Mouse (Mus musculus): Measurements from ENCODE around the gene Man1a. TPM values are rescaled to one million over a fixed set of nuclear protein-coding genes. Genes with fewer than 3 reads are reported as not detected.
A peak's percentile ranks its signal among the peaks of the same experiment; 100 is the strongest.

Man1a gene
- total and polyA plus RNA-seq, 3 experiments: 6.9 to 43.2 (median 40.1) TPM

DNA sequence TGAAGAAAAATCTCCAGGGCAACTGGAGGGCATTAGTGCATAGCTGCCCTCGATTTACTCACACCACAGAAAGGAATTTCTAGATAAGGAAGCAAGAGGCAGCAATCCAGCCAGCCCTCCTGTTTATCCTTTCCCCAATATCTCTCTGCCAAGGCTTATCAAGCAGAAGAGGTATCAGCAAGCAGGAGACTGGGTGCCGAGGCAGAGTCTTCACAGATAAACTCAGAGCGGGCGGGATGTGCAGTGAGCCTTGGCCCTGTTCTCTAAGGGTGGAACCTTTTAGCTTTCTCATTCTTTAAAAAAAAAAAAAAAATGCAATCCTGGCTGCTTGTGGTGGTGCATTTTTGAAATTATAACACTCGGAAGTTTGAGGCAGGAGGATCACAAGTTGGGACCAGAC is 38.2 kb downstream of the Man1a start:
- no peak overlapping the region for H3K4me3 ChIP-seq
- peaks cover 4% of the 10 kb centered on the region for H3K36me3 ChIP-seq (ENCODE audit: control insufficient read depth, insufficient read depth, low read length)
- intact Hi-C loops (cut with DNase I): no loop called here
- H3K79me2 ChIP-seq (replicated peaks; ENCODE audit: control insufficient read depth, insufficient read depth, low read length): 0 out of 2 replicates have a peak, but pooled peaks cover 2% of the 10 kb centered on the region
- TF ChIP-seq EP300 (IDR thresholded peaks at IDR 0.05; ENCODE audit: insufficient read depth, low read depth, low read length) (no peak), CTCF (IDR thresholded peaks at IDR 0.05) (no peak), POLR2A (IDR thresholded peaks at IDR 0.05; ENCODE audit: insufficient read depth, low read depth, low read length) (no peak)
- no peaks in the 10 kb centered on the region for H3K27me3 ChIP-seq (ENCODE audit: control insufficient read depth, insufficient read depth, low read length)
- peaks cover 13% of the 10 kb centered on the region for H3K4me1 ChIP-seq (ENCODE audit: control insufficient read depth, insufficient read depth, low read length)
- peak in 1 of 2 experiments; percentile 60 for DNase-seq
- 31% methylated on average over 5 of the region's 5 CpGs for WGBS
- H3K27ac ChIP-seq: peak overlapping the region; percentile 76
- H3K9ac ChIP-seq (ENCODE audit: low read depth, low read length): no peak overlapping the region

DNA sequence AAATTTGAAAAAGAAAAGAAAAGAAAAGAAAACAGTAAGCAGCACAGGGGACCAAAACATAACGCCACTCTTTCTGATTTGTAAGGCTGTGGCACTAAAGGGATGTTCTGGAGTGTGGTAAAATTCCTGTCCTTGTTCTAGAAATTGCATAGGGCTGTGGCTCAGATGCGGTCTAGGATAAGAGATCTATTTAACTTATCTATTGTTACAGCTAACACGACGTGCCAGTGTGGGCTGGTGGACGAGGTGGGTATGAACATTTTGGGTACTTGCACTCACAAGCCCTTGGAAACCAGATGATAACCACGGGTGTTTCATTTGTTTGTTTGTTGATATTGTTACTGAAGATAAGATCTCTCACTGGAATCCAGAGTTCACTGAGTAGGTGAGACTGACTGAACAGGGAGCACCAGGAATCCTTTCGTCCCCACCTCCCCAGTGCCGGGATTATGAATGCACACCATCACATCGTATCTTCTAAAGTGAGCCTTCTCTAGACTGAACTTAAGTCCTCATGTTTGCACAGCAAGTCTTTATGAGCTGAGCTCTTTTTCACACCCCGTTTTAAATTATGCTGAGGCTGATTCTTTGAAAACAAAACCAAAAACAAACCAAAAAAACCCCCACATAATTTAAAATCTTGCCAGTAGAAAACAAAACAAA is 38.9 kb downstream of the Man1a start:
- peak overlapping the region; percentile 76 for H3K27ac ChIP-seq

GRCm38 (mm10) chr10:54035586-54035985 is 40.8 kb downstream of the Man1a start:
- 0 out of 2 replicates have a peak, but pooled peaks cover 2% of the 10 kb centered on the region for H3K79me2 ChIP-seq (replicated peaks; ENCODE audit: control insufficient read depth, insufficient read depth, low read length)
- no peak overlapping the region for H3K4me3 ChIP-seq
- no peak overlapping the region for H3K9ac ChIP-seq (ENCODE audit: low read depth, low read length)
- no peaks in the 10 kb centered on the region for H3K27me3 ChIP-seq (ENCODE audit: control insufficient read depth, insufficient read depth, low read length)
- no peak for DNase-seq
- intact Hi-C loops (cut with DNase I): no loop called here
- peaks cover 12% of the 10 kb centered on the region for H3K36me3 ChIP-seq (ENCODE audit: control insufficient read depth, insufficient read depth, low read length)
- 86% methylated on average over 1 of the region's 1 CpGs for WGBS
- TF ChIP-seq POLR2A (IDR thresholded peaks at IDR 0.05; ENCODE audit: insufficient read depth, low read depth, low read length) (no peak), CTCF (IDR thresholded peaks at IDR 0.05) (no peak), EP300 (IDR thresholded peaks at IDR 0.05; ENCODE audit: insufficient read depth, low read depth, low read length) (no peak)
- peaks cover 14% of the 10 kb centered on the region for H3K4me1 ChIP-seq (ENCODE audit: control insufficient read depth, insufficient read depth, low read length)
- no peak overlapping the region; the same call in 1 of the 2 replicates for H3K27ac ChIP-seq

More for the DNA sequence above, 38.9 kb downstream of the Man1a start:
- Histone ChIP-seq H3K36me3 (ENCODE audit: control insufficient read depth, insufficient read depth, low read length) (peaks cover 7% of the 10 kb centered on the region), H3K4me1 (ENCODE audit: control insufficient read depth, insufficient read depth, low read length) (peaks cover 16% of the 10 kb centered on the region), H3K27me3 (ENCODE audit: control insufficient read depth, insufficient read depth, low read length) (no peaks in the 10 kb centered on the region), H3K4me3 (no peak overlapping the region), H3K79me2 (replicated peaks; ENCODE audit: control insufficient read depth, insufficient read depth, low read length) (0 out of 2 replicates have a peak, but pooled peaks cover 2% of the 10 kb centered on the region), H3K9ac (ENCODE audit: low read depth, low read length) (no peak overlapping the region)
- WGBS: 79% methylated on average over 10 of the region's 10 CpGs
- TF ChIP-seq CTCF (IDR thresholded peaks at IDR 0.05): no peak
- no peak for TF ChIP-seq EP300 (IDR thresholded peaks at IDR 0.05; ENCODE audit: insufficient read depth, low read depth, low read length)
- no peak for TF ChIP-seq POLR2A (IDR thresholded peaks at IDR 0.05; ENCODE audit: insufficient read depth, low read depth, low read length)
- DNase-seq: no peak
- intact Hi-C loops (cut with DNase I): no loop called here

DNA sequence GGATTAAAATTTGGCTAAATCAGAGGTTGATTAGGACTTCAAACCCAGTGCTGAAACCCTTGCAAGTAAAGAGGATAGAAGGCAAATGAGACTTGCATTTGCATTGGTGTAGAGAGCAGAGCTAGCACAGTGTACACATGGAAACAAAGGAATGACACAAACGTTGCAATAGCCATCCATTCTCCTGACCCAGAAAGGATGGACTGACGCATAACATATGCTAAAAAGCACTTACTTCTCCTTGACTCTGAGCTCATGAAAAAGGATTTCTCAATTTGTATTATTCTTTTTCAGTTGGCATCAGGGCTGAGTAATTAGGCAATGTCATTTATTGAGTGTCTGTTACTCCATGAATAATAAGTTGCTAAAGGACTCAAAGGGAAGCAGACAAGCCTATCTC is 41.6 kb downstream of the Man1a start:
- Histone ChIP-seq H3K27me3 (ENCODE audit: control insufficient read depth, insufficient read depth, low read length) (no peaks in the 10 kb centered on the region), H3K27ac (no peak overlapping the region), H3K4me3 (no peak overlapping the region), H3K4me1 (ENCODE audit: control insufficient read depth, insufficient read depth, low read length) (peaks cover 10% of the 10 kb centered on the region), H3K36me3 (ENCODE audit: control insufficient read depth, insufficient read depth, low read length) (peaks cover 12% of the 10 kb centered on the region), H3K9ac (ENCODE audit: low read depth, low read length) (no peak overlapping the region), H3K79me2 (replicated peaks; ENCODE audit: control insufficient read depth, insufficient read depth, low read length) (0 out of 2 replicates have a peak, but pooled peaks cover 2% of the 10 kb centered on the region)
- no peak for DNase-seq
- WGBS: 79% methylated on average over 2 of the region's 2 CpGs
- no peak for TF ChIP-seq EP300 (IDR thresholded peaks at IDR 0.05; ENCODE audit: insufficient read depth, low read depth, low read length)
- intact Hi-C loops (cut with DNase I): no loop called here

DNA sequence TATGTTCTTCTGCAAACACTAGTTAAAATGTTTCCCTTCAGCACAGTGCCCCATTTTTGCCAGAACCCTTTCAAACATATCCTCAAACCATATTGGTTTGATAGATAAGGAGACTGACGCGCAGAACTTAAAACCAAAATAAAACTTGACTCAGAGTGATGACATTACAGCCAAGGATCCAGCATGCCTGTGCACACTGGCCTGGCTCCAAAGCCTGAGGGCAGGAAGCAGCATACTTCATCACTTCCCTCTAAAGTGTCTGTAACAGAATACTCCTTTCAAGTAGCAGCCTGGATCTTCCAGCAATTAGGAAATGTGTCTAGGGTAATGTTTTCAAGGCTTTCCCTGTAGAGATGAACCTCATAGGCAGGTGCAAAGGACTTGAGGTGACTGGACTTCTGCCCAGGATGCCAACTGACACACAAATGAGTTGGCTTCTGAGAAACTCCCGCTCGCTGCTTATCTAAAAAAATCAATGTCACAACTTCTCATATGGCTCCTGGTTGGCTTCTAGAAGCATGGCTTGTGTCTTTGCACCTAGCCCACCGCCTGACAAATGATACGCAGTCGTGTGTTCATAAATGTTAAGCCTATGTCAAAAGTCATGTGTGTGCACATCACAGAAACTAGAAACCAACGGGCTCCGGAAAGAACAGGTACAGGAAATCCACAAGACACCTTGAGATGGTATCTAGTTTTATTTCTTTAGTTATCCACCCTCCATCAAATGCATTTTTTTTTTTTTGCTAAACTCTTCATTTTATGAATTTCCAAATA is 43.9 kb downstream of the Man1a start:
- H3K79me2 ChIP-seq (replicated peaks; ENCODE audit: control insufficient read depth, insufficient read depth, low read length): peaks cover 4% of the 10 kb centered on the region; the same call in 1 of the 2 replicates
- DNase-seq: peak; percentile 66 to 82
- 54% methylated on average over 9 of the region's 9 CpGs for WGBS
- H3K27me3 ChIP-seq (ENCODE audit: control insufficient read depth, insufficient read depth, low read length): no peaks in the 10 kb centered on the region
- intact Hi-C loops (cut with DNase I): no loop called here
- TF ChIP-seq POLR2A (IDR thresholded peaks at IDR 0.05; ENCODE audit: insufficient read depth, low read depth, low read length): no peak
- TF ChIP-seq EP300 (IDR thresholded peaks at IDR 0.05; ENCODE audit: insufficient read depth, low read depth, low read length): 0 out of 2 replicates have a peak, but pooled peaks have one; percentile 18
- H3K36me3 ChIP-seq (ENCODE audit: control insufficient read depth, insufficient read depth, low read length): peaks cover 10% of the 10 kb centered on the region
- peak overlapping the region; percentile 79 for H3K27ac ChIP-seq
- H3K9ac ChIP-seq (ENCODE audit: low read depth, low read length): no peak overlapping the region
- H3K4me3 ChIP-seq: no peak overlapping the region
- H3K4me1 ChIP-seq (ENCODE audit: control insufficient read depth, insufficient read depth, low read length): peaks cover 3% of the 10 kb centered on the region

DNA sequence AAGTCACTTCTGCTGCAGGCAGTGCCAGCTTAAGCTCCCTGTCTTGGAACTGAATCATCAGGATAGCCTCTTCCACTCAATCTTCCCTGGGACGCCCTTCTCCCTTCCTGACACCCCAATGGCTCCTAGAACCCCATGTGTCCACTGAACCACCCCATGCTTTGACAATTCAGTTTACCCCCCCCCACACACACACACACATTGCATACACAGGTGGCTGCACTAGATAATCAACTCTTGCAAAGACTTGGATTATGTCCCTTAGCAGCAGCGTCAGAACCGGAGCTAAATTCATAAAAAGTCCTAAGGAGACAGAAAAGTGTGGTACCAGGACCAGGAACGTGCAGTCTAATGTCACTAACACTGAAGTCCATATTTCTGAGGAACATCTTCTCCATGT is 47.5 kb downstream of the Man1a start:
- WGBS: 96% methylated on average over 4 of the region's 4 CpGs
- H3K36me3 ChIP-seq (ENCODE audit: control insufficient read depth, insufficient read depth, low read length): peaks cover 21% of the 10 kb centered on the region
- no peaks in the 10 kb centered on the region for H3K27me3 ChIP-seq (ENCODE audit: control insufficient read depth, insufficient read depth, low read length)
- TF ChIP-seq POLR2A (IDR thresholded peaks at IDR 0.05; ENCODE audit: insufficient read depth, low read depth, low read length) (no peak), CTCF (IDR thresholded peaks at IDR 0.05) (no peak), EP300 (IDR thresholded peaks at IDR 0.05; ENCODE audit: insufficient read depth, low read depth, low read length) (no peak)
- intact Hi-C loops (cut with DNase I): no loop called here
- peaks cover 2% of the 10 kb centered on the region; the same call in 1 of the 2 replicates for H3K79me2 ChIP-seq (replicated peaks; ENCODE audit: control insufficient read depth, insufficient read depth, low read length)
- no peak overlapping the region for H3K4me3 ChIP-seq
- no peak overlapping the region for H3K9ac ChIP-seq (ENCODE audit: low read depth, low read length)
- H3K4me1 ChIP-seq (ENCODE audit: control insufficient read depth, insufficient read depth, low read length): peaks cover 9% of the 10 kb centered on the region
- no peak for DNase-seq
- H3K27ac ChIP-seq: no peak overlapping the region

Measured in heart, adult 2 months (tissue).